Mouse (Mus musculus) ES-Bruce4 (cell line): ENCODE data around the gene Cyb5d1.

Source experiments
- CTCF ChIP-seq: IDR thresholded peaks from one replicate; pipeline ENCODE4 v1.8.1; 2011; ENCODE audit warnings: low read depth, low read length
- EP300 ChIP-seq: IDR thresholded peaks from 2 replicates; pipeline ENCODE4 v1.6.1; 2011; ENCODE audit warnings: low read depth, low read length; ENCODE audit not compliant: insufficient read depth
- POLR2A ChIP-seq: IDR thresholded peaks from one replicate; pipeline ENCODE4 v1.8.1; 2011; ENCODE audit warnings: low read length; ENCODE audit not compliant: insufficient read depth

DNA sequence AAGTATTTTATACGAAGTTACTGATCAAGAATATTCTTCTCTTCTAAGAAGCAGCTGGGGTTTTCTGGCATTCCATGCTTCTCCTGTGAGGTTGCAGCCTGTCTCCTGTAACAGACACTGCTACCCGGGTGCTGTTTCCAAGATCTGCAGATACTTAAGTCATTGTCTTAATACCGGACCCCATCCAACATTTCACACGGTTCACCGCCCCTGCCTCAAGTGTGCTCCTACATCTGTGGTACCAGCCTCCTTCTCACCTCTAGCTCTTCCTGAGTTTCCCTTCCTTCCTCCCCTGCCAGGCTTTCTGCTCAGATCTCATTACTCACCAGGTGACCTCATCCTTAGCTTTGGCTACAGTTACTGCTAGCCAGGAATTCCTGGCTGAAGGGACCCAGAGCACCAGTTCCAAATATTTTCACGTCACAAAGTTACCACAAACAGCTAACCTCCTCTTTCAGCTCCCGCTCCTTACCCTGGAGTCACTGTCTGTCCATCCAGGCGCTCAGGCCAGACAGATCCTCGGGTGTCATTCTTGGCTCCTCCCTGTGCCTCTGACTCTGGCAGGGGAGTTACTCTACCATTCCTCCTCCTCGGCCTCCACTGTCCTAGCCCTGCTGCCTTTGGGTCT is 12.8 kb downstream of the Cyb5d1 start:
- TF ChIP-seq POLR2A = no peak
- TF ChIP-seq CTCF = no peak
- TF ChIP-seq EP300 = no peak
